Mouse (Mus musculus) liver, embryonic 14 days (tissue): ENCODE measurements around the gene Zdhhc7. TPM values are rescaled to one million over a fixed set of nuclear protein-coding genes. Genes with fewer than 3 reads are reported as not detected.

Experiments
- polyA plus RNA-seq: library from polyadenylated mRNA; depleted of rRNA; stranded (reverse); fragments of >200 nt; gene quantifications from 2 replicates; pipeline ENCODE4 v1.2.3, GENCODE M21; 2012; rRNA removed

The Zdhhc7 gene
- polyA plus RNA-seq, result 10.8 and 12.1 TPM in 2 replicates

DNA sequence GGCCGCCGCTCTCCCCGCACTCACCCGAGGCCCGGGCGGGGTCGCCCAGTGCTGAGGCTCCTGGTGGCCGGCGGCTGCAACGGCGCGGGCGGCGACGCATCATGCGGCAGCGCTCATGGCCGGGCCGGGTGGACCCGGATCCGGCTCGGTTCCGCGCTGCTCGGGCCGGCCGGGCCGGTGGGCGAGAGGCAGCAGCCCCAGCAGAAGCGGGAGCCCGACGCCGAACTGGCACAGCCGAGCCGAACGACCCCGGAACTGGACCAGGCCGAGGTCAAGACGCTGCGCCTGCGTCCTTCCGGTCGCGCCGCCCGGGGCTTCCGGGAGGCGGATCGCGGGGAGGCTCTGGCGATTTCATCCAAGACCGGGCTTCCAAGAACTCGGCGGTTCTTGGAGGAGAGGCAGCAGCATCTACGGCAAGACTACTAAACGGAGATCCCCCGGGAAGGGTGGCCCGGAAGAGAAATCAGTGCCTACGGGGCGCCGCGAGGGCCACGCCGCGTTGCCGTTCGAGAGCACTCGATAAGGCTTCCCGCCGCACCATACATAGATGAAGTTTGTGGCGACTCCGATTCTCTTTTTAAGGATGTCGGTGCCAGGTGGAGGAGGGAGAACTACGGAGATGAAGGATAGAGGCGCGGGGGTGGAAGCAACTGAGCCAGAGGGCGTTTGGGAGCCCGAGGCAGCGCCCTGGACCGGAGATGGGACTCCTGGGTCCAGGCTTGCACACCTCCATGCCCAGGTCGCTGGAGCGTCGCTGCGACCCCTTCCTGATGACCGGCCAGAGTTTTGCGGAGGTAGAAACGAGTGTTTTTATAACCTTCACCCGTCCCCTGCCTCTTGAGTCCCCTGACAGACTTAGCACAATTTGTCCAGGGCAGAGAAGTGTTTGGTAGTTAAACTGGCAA, at the start of gene Zdhhc7:
Zdhhc7 (minus strand) TSS at position 415 of the 905 bp plus-strand sequence.

DNA sequence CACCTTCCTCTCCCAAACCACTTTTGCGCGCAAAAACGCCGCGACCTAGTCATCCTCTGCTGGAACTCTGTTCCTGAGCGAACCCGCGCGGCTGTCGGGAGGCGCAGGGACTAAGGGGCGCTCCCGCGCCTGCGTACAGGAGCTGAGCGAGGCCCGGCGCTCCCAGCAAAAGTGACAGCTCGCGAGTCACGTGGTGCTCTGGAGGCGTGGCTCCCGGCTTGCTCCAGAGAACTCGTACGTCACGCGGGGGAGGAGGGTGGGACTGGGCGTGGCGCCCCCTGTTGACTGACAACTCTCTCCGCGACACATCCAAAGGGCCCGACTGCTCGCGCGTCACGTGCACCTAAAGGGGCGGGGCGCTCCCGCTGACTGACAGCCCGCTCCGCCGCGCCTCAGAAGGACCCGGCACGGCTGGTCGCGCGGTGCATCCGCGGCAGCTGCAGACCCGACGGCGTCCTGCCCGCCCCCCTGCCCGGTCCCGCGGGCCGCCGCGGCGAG, 12.5 kb upstream of the Zdhhc7 start, which contains the start of gene 6430548M08Rik:
6430548M08Rik (plus strand) TSS at position 395 of the 498 bp plus-strand sequence.

Other genes starting within 250 kb of the Zdhhc7 start
- 2.6 and 2.7 TPM in 2 replicates for gene Klhl36, start 239.2 kb downstream of the Zdhhc7 start, polyA plus RNA-seq
- gene Usp10, start 191.1 kb downstream of the Zdhhc7 start, polyA plus RNA-seq, result 38.7 and 49.6 TPM in 2 replicates
- gene Gm20388, start 190.6 kb downstream of the Zdhhc7 start, polyA plus RNA-seq, result 7.1 and 8.4 TPM in 2 replicates
- 0.31 and 0.38 TPM in 2 replicates for gene Crispld2, start 109.0 kb downstream of the Zdhhc7 start, polyA plus RNA-seq
- 0.80 and 0.96 TPM in 2 replicates for gene 6430548M08Rik, start 12.7 kb upstream of the Zdhhc7 start, polyA plus RNA-seq
- gene Fam92b, start 76.0 kb upstream of the Zdhhc7 start, polyA plus RNA-seq, result not detected in 2 replicates
- 12.5 and 14.3 TPM in 2 replicates for gene Gse1, start 127.0 kb upstream of the Zdhhc7 start, polyA plus RNA-seq